Mouse (Mus musculus): ENCODE data around the gene Rasl12.

DNA sequence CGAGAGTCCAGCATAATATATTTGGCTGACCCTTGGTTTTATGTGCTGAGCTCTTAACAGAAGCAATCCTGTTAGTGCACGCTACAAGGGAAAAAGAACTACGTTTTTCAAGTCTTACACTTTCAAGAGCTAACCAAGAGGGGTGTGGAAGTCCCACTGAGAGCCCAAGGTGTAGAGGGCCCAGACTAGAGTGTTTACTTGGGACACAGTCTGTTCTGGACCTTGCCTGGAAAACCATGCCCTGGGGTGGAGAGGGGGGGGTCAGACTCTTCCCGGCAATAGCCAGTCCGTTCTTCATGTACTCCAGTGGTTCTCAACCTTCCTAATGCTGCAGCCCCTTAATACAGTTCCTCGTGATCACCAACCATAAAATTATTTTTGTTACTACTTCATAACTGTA is 1.6 kb downstream of the Rasl12 start:
- TF ChIP-seq CTCF (IDR thresholded peaks at IDR 0.05; ENCODE audit: control insufficient read depth, insufficient read depth, insufficient replicate concordance, low read depth, low read length) (no peak), POLR2A (IDR thresholded peaks at IDR 0.05; ENCODE audit: control insufficient read depth, low read depth, low read length) (no peak)

Data from testis, adult 2 months (tissue).